Mouse (Mus musculus): ENCODE data around the gene Mrpl16. TPM values are rescaled to one million over a fixed set of nuclear protein-coding genes. Genes with fewer than 3 reads are reported as not detected.

The Mrpl16 gene
- total RNA-seq, 2 experiments from 2014 or later: 53.3 to 55.3 TPM

DNA sequence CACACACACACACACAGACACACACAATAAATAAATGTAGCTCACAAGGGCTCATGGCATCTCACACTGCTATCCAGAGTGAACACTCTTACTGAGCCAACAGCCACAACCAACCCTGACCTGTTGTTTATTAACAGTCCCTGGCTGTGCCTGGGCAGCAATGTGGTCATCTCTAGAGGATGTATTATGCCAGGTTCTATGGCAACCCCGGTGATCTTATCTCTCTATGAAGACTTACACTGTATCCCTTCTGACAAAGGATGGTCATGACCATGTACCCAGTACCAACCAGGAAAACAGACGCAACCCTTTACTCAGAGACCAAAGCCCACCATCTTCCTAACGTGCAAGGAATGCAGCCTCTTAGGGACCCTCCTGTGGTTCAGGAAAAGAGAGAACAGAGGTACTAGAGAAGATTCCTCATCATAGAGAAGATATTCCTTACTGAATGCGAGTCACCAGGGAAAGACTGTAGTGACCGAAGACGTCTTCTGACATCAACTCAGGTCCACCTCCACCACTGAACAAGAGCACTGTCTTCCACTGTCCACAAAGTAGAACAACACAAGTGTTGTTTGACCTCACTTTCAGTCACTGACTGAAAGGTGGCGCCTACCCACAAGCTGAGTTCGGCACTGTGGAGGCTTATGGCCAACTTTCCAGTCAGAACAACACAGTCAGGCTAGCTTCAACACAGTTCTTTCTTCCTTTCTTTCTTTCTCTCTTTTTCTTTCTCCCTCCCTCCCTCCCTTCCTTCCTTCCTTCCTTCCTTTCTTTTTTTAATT, 30.5 kb downstream of the Mrpl16 start:
- no peak for DNase-seq
- intact Hi-C loops (cut with DNase I): no loop called here

DNA sequence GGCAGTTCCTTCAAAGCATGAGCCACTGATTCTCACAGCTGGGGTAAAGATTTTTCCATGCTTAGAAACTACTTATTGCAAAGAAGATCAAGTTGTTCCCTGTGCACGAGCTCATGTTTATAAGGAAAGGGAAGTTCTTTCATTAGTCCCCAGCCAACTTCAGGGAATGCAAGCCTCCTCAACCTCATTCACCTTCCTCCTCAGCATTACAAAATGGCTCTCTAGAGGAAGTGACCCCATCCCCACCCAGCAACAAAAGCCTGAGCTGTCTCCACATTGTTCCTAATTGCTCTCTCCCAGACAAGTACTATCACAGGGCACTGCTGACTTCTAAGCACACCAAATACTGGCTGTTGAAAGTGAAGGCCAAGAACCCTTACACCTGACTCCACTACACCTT, 34.2 kb downstream of the Mrpl16 start:
- no peak for DNase-seq
- intact Hi-C loops (cut with DNase I): no loop called here

DNA sequence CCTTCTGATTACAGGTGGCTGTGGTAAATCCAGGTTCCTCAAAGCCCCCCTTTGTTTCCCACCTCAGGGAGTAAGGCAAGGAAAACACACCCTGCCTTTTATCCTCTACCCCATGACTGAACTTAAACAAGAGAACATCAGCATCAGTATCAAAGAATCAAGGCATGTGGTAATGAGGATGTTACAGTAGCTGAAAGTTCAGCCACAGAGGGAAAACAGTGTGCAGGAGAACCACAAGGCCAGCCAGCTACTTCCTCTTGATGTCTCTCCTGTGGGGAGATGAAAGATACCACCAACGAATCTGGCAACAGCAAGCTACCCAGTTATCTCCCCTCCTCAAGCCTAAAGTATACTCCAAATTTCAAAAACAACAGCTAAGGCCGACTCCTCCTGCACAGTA, 37.1 kb downstream of the Mrpl16 start:
- DNase-seq: no peak
- intact Hi-C loops (cut with DNase I): no loop called here

DNA sequence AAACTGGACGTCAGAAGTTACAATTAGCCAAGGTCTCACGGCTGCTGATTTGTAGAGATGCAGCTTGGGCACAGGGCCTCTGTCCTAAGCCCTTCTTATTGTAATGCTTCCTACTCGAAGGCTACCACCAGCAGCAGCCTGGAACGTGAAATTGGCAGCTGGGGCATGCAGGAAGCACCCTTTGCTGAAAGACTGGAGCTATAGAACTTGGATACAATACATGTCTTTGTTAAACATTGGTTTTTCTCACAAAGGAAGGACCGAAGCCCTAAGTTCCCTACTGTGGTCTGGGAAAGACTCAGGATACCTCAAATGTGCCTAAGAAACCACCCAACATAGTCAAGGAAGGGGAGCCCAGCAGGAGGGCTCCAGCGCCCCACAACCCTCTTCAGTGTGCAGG, 37.6 kb downstream of the Mrpl16 start:
- intact Hi-C loops (cut with DNase I): no loop called here

DNA sequence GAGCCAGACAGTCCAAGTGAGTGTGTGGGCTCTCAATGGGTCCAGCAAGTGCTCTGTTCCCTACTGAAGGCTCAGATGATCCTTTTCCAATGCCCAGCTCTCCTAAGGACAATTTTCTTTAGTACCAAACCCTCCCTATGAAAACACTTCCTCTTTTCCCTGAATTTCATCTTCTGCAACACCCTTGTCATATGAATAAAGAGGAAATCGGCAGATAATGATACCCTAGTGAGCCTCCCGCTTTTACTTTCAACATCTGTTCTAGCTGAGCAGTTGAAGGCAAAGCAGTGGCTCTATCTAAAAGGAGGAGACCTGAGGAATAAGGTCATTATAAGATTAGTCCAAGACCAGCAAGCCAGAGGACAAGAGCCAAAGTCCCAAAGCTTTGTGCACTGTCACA, 38.3 kb downstream of the Mrpl16 start:
- intact Hi-C loops (cut with DNase I): no loop called here
- DNase-seq: no peak

More for the DNA sequence above, 37.6 kb downstream of the Mrpl16 start:
- DNase-seq: no peak

DNA sequence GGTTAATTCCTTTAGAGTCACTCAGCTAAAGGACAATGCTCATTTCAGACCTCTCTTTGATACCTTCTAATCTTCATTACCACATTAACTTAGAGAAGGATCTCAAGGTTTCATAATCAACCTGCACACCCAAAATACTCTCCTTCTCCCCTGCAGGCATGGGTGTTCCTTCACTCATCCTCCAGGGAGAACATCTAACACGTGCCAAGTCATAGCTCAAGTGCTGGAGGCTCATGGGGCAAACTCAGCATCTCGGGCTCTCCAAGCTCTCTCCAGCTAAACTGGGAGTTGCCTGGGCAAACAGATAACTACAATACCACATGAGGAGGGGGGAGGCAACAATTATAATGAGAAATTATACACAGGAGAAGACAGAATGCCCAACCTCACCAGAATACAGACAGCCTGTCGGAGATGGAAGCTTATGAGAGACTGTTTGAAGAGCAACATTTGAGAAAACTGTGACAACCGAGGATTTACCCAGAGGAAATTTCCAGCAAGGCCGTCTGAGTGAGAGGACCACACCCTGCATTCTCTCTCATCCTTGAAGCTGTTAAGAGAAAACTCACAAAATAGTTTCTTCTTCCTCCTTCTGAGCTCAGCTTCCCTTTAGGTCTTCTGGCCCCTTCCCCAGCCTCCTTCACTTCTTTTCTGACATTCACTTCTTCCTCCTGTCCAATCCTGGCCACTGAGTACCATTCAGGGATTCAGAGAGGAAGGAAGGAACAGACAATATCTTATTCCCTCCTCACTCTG, 40.0 kb downstream of the Mrpl16 start:
- no peak for DNase-seq
- intact Hi-C loops (cut with DNase I): no loop called here

DNA sequence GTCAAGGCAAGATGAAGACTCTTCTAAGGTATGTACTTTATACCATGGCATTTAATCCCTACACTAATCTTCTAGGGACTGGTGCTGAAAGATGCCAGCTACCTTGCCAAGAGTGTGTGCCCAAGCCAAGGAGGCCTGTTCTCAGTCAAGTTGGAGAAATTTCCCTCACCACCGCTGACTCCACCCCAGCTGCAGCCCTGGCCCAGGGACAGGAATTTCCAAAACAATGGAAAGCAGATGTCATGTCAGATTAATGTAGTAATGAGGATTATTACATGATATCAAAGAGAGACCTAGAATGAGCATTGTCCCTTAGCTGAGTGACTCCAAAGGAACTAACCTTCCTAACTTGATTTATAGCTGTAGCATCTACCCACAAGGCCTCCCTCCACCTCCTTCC, 40.7 kb downstream of the Mrpl16 start:
- intact Hi-C loops (cut with DNase I): no loop called here
- DNase-seq: no peak

DNA sequence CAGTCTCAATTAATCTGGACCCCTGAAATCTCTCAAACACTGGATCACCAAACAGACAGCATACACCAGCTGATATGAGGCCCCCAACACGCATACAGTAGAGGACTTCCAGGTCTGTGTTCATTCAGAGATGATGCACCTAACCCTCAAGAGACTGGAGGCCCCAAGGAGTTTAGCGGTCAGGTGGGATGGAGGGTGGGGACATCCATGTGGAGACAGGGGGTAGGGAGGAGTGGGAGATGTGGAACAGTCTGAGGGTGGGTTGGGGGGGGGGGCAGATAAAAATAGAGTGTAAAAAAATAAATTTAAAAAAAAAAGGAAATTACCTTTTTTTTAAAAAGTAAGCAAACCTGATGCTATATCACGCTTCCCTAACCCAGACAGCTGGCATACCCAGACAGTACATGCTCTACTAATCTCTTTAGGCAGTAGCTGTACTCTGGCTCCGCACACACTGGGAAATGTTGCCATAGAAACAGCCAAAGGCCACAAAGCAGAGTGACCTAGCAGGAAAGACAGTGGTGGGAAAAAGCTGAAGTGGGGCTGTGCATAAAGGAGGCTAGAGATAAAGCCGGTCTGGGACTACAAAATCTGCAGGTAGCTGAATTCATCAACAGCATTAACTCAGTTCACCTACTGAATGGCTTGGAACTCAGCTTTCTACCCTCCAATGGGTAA, 41.6 kb downstream of the Mrpl16 start:
- DNase-seq: no peak
- intact Hi-C loops (cut with DNase I): no loop called here

DNA sequence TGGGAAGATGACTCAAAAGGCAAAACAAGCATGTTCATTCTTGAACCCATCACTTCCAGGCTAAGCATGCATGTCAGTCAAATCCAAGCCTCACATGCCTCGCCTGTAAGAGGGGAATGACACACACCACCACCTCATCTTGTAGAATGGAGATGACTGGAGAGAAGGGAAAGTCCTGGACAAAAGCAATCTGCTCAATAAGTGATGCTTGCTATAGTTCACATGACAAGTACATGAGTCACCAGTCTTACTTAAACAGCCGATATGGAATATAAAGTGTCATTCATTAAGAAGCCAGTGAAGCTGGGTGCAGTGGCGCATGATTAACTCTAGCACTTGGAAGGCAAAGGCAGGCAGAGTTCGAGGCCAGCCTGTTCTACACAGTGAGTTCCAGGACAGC, 42.9 kb downstream of the Mrpl16 start:
- DNase-seq: no peak
- intact Hi-C loops (cut with DNase I): no loop called here

DNA sequence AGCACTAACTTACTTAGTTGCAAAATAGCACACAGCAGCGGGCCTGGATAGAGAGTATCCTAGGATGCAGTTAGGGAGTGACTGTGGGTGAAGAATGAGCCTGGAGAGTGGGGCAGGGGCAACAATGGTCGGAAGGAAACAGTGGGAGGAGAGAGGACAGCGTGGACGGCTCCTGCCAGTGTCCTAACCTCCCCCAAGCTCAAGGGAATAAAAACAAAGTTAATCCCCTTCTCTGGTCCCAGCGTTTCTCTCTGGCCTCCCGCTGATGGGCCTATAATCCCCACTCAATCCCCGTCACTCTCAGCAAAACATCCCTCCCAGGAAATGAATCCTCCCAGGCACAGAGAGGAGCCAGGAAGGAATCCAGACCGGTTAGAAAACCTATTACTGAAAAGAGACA, 43.5 kb downstream of the Mrpl16 start:
- no peak for DNase-seq
- intact Hi-C loops (cut with DNase I): no loop called here

DNA sequence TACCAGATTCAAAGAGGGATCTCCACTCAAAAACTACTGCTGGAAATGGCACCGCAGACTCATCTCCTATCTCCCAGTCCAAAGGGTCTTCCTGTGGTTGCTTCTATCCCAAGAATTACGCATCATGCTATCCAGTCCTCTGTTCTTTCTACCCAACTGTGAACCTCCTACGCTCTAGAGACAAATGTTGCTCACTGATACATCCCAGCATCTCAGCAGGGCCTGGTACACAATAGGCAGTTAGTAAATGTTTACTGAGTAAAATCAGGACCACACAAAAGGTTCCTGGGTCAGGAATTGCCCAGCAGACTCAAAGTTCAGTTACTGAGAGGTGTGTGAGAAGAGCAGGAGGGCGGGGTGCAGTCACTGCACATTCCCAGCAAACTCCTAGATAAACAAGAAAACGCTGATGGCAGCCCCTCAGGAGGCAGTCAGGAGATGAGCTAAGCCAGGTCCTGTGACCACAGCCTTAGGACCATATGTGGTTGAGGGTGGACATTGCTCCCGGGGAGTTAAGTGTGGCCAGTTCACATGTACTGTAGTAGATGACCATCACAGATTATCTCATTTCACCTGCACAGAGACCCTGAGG, 44.6 kb downstream of the Mrpl16 start:
- no peak for DNase-seq
- intact Hi-C loops (cut with DNase I): loop anchor here (5.0 kb wide), 1 partner anchor 38 kb away; no protein-coding TSS in a partner anchor

DNA sequence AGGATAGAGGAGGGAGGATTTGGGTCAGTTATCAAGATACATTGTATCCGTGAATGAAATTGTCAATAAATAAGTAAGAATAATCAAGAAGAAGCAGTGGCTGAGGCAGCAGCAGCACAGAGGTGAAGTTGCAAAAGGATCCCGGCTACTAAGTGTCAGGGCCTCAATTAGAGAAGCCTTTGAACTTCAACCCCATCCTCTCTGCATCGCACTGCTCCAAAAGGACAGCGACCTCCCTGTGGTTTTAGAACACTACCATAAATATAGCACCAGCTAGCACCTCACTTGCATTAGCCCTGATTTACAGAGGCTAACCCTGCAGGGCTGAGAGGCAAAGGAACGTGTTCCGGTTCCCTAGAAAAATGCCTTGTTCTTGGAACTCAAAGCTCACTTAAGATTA, 46.5 kb downstream of the Mrpl16 start:
- intact Hi-C loops (cut with DNase I): loop anchor here (5.0 kb wide), 1 partner anchor 39 kb away; no protein-coding TSS in a partner anchor
- no peak for DNase-seq

DNA sequence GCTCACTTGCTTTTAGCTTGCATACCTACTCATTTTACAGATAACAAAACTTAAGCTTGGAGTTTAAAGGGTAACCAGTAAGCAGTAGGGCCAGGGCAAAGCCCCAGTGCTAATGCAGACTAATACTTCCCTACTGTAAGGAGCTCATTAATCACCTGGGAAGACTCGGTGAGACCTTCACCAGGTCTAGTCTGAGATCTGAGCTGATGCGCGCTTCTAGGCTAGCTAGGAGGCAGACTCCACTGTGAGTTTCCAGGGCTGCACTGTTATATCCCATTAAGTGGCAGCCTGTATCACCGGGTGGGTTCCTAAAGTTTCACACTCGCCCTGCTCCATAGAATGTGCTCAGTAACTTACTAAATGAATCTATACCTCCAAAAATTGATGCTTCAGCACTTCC, 47.4 kb downstream of the Mrpl16 start:
- intact Hi-C loops (cut with DNase I): loop anchor here (5.0 kb wide), 1 partner anchor 40 kb away; no protein-coding TSS in a partner anchor
- DNase-seq: no peak

DNA sequence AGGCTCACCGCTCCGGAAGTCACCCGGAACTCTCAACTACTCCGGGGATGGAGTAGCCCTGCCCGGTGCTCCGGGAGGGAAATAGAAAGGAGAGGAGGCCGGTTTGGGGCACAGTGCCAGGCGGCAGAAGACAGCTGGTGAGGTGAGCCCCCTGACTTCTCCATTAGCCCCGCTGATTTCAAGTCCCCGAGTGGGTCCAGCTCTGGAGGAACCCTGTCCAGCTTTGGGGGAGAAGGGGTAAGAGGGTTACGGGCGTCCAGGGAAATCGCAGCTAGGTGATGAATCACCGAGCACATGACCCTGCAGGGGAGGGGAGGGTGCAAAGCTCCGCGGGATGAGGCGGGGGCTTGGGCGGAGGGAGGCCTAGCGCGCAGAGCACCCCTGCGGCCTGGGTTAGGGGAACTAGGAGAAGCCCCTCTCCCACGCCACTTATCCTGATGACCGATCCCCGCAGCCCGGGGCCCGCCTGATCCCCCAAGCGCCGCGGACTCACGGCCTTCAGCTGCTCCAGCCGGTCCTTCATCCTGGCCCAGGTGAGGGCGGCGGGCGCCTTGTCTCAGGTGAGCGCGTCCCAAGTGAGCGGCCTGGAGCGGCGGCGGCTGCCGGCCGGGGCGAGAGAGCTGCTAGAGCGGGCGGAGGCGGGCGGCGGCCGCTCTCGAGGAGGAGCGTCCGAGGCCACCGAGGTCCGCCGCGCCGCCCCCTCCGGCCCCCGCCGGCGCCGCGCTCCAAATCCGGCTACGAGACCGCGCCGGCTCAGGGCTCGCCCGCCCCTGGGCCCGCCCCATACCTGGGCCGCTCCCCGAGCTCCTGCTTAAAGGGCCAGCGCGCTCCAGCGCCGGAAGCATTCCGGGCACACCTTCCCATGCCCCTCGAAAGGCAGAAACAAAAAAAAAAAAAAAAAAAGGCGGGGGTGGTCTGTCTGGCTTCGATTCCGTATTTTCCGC, 48.3 kb downstream of the Mrpl16 start:
- DNase-seq: peak; percentile 28 to 32
- intact Hi-C loops (cut with DNase I): loop anchor here (5.0 kb wide), 1 partner anchor 41 kb away; no protein-coding TSS in a partner anchor

DNA sequence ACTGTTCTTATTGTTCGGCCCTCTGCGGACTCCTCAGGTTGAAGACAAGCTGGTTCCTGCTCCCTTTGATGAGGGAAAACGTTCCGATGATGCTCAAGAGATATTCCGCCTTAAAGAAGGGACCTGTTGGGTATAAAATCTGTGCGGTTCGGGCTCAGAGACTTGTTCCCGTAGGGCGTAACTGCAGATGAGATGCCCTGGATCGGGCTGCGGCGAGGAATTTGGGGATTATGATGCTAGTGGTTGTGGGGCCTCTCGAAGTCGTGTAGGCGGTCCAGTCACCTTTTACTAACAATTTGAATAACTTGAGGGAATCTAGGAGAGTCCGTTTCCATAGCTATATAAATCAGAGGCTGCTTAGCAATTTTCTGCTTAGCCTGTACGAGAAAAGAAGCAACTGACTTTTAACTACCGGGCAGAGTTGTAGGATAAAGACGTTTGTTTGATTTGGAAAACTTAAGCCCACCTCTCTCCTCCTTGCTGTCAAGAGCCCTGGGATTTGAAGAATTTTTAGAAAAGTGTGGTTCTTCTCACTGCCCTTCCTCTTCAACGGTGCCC, 49.0 kb downstream of the Mrpl16 start, which contains the start of gene Stx3:
Stx3 (minus strand) TSS at position 261 of the 558 bp plus-strand sequence.
- intact Hi-C loops (cut with DNase I): loop anchor here (5.0 kb wide), 1 partner anchor 42 kb away; no protein-coding TSS in a partner anchor
- no peak for DNase-seq

DNA sequence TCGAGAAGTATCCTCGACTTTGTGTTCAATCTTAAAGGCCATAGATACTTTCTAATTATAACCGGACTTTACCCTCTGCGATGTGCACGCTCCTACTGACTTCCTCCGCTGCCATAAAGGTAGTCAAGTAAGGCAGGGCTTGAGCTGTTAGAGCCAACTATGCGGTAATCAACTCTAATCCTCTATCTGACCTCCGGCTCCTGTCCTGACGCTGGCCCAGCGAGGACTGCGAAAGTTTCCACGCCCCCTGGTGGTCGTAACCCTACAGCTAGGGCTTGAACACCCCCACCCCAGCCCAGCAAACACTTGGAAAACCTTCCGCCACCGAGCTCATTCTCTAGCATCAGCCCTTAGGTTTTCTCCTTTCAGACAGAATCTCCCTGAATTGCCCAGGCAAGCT, 49.6 kb downstream of the Mrpl16 start:
- intact Hi-C loops (cut with DNase I): loop anchor here (5.0 kb wide), 1 partner anchor 42 kb away; no protein-coding TSS in a partner anchor

DNA sequence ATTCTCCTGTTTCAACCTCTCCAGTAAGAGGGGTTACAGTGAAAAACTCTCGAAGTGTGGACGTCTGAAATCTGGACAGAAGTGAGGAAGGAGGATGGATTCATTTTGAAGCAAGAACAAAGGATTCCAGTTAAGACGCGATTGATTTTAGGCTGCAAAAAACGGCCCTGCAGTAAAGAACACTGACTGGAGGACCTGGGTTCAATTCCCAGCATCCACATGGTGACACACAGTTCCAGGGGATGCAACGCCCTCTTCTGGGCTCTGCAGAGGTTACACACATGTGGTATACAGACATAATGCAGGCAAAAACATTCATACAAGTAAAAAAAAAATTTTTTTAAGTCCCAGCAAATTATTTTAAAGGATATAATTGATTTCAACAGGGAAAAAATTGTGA, 50.0 kb downstream of the Mrpl16 start:
- intact Hi-C loops (cut with DNase I): no loop called here
- no peak for DNase-seq

More for the DNA sequence above, 49.6 kb downstream of the Mrpl16 start:
- peak; percentile 59 to 73 for DNase-seq

DNA sequence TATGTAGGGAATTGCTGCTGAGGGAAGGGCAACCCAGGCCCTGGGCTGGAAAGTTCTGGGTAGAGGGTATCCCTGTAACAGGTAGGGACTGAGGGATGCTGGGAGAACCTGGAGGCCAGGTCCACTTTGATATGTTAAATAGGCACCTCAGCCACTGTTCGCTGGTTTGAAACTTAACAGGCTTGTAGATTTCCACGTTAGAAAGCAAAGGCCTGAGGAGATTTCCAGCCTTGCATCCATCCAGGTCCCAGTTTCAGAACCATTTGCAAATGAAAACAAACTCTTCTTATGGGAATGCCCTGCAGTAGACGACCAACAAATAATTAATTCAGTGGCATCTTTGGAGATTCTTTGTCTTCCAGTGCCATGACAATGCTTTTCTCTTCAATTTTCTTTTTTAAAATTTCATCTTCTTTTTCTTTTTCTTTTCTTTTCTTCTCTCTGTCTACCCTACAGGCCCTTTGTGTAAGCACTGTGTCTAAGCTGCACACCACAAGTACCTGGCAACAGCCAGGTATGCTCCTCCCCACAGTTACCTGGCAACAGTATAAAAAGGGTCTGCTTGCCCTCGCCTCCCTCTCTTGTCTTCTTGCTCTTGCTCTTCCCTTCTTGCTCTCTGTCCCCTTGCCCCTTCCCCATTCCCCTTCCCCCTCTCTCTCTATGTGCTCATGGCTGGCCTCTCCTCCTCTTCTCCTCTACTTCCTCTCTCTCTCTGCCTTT, 53.3 kb downstream of the Mrpl16 start:
- intact Hi-C loops (cut with DNase I): no loop called here

More for the DNA sequence above, 53.3 kb downstream of the Mrpl16 start:
- DNase-seq: no peak

Measured in gastrocnemius, postnatal 36 days (tissue).